Mouse (Mus musculus): ENCODE data around the gene Ube3a. TPM values are rescaled to one million over a fixed set of nuclear protein-coding genes. Genes with fewer than 3 reads are reported as not detected.
A peak's percentile ranks its signal among the peaks of the same experiment; 100 is the strongest.

Ube3a gene
- 180 and 203 TPM in 2 replicates for polyA plus RNA-seq (2016; fragmentation: Nextera tagmentation; extraction: Ambion mirVana)

GRCm38 (mm10) chr7:59228045-59228865 is at the start of gene Ube3a:
TSS of gene Ube3a (plus strand) at chr7:59228750.
- H3K4me2 ChIP-seq (replicated peaks): peak within 1 kb of the TSS; percentile 61
- H3K36me3 ChIP-seq: no peaks in the 10 kb centered on the region
- H3K9me3 ChIP-seq: no peaks in the 10 kb centered on the region
- peak within 1 kb of the TSS; percentile 98 for H3K4me3 ChIP-seq
- peak within 1 kb of the TSS; percentile 99 for H3K27ac ChIP-seq (replicated peaks)
- no peaks in the 10 kb centered on the region for H3K27me3 ChIP-seq
- ATAC-seq (ENCODE audit: low FRiP score, low read depth): peak; percentile 98
- WGBS: under 1% methylated on average over 50 of the region's 50 CpGs
- H3K4me1 ChIP-seq: 0 out of 2 replicates have a peak, but pooled peaks cover 9% of the 10 kb centered on the region
- H3K9ac ChIP-seq (replicated peaks): peak within 1 kb of the TSS; percentile 98

GRCm38 (mm10) chr7:59192831-59193230 is 35.7 kb upstream of the Ube3a start:
- Histone ChIP-seq H3K27ac (replicated peaks) (no peak overlapping the region), H3K4me2 (replicated peaks) (no peak overlapping the region), H3K4me1 (no peaks in the 10 kb centered on the region), H3K9me3 (no peaks in the 10 kb centered on the region), H3K9ac (replicated peaks) (no peak overlapping the region), H3K36me3 (no peaks in the 10 kb centered on the region), H3K4me3 (no peak overlapping the region), H3K27me3 (no peaks in the 10 kb centered on the region)
- no peak for ATAC-seq (ENCODE audit: low FRiP score, low read depth)

- H3K4me1 ChIP-seq: no peaks in the 10 kb centered on the region
- no peaks in the 10 kb centered on the region for H3K27me3 ChIP-seq
- H3K4me2 ChIP-seq (replicated peaks): no peak overlapping the region
- 84% methylated on average over 1 of the region's 1 CpGs for WGBS
- peaks cover 9% of the 10 kb centered on the region; the same call in 1 of the 2 replicates for H3K9me3 ChIP-seq
- no peak overlapping the region for H3K27ac ChIP-seq (replicated peaks)
- H3K4me3 ChIP-seq: no peak overlapping the region
- ATAC-seq (ENCODE audit: low FRiP score, low read depth): no peak
- H3K36me3 ChIP-seq: no peaks in the 10 kb centered on the region
- H3K9ac ChIP-seq (replicated peaks): no peak overlapping the region
Observed at GRCm38 (mm10) chr7:59214911-59215310, 13.6 kb upstream of the Ube3a start.

- H3K27me3 ChIP-seq: no peaks in the 10 kb centered on the region
- no peaks in the 10 kb centered on the region for H3K36me3 ChIP-seq
- no peaks in the 10 kb centered on the region for H3K4me1 ChIP-seq
- H3K27ac ChIP-seq (replicated peaks): no peak overlapping the region
- H3K4me2 ChIP-seq (replicated peaks): no peak overlapping the region
- no peak for ATAC-seq (ENCODE audit: low FRiP score, low read depth)
- H3K4me3 ChIP-seq: no peak overlapping the region
- H3K9me3 ChIP-seq: no peaks in the 10 kb centered on the region
- 100% methylated on average over 1 of the region's 1 CpGs for WGBS
- no peak overlapping the region for H3K9ac ChIP-seq (replicated peaks)
Observed at GRCm38 (mm10) chr7:59221244-59221643, 7.3 kb upstream of the Ube3a start.

- Histone ChIP-seq H3K27ac (replicated peaks) (peak overlapping the region; percentile 99), H3K36me3 (no peaks in the 10 kb centered on the region), H3K9ac (replicated peaks) (peak overlapping the region; percentile 98), H3K4me2 (replicated peaks) (peak overlapping the region; percentile 61), H3K4me3 (peak overlapping the region; percentile 98), H3K27me3 (no peaks in the 10 kb centered on the region), H3K4me1 (0 out of 2 replicates have a peak, but pooled peaks cover 9% of the 10 kb centered on the region), H3K9me3 (no peaks in the 10 kb centered on the region)
- peak; percentile 74 for ATAC-seq (ENCODE audit: low FRiP score, low read depth)
- WGBS: under 1% methylated on average over 39 of the region's 39 CpGs
Observed at GRCm38 (mm10) chr7:59228866-59229182, 274 bp downstream of the Ube3a start.

- H3K9me3 ChIP-seq: no peaks in the 10 kb centered on the region
- H3K9ac ChIP-seq (replicated peaks): peak overlapping the region; percentile 98
- under 1% methylated on average over 51 of the region's 52 CpGs for WGBS
- ATAC-seq (ENCODE audit: low FRiP score, low read depth): peak; percentile 61
- H3K27ac ChIP-seq (replicated peaks): peak overlapping the region; percentile 99
- no peaks in the 10 kb centered on the region for H3K36me3 ChIP-seq
- H3K4me3 ChIP-seq: peak overlapping the region; percentile 98
- H3K27me3 ChIP-seq: no peaks in the 10 kb centered on the region
- H3K4me2 ChIP-seq (replicated peaks): peak overlapping the region; percentile 61
- 0 out of 2 replicates have a peak, but pooled peaks cover 9% of the 10 kb centered on the region for H3K4me1 ChIP-seq
Observed at GRCm38 (mm10) chr7:59229183-59229911, 797 bp downstream of the Ube3a start.

GRCm38 (mm10) chr7:59230304-59230703 is 1.8 kb downstream of the Ube3a start:
- H3K27ac ChIP-seq (replicated peaks): no peak overlapping the region

GRCm38 (mm10) chr7:59230768-59231167 is 2.2 kb downstream of the Ube3a start:
- WGBS: 61% methylated on average over 5 of the region's 5 CpGs
- Histone ChIP-seq H3K27me3 (no peaks in the 10 kb centered on the region), H3K4me3 (peak overlapping the region; percentile 98), H3K36me3 (no peaks in the 10 kb centered on the region), H3K9ac (replicated peaks) (no peak overlapping the region), H3K4me2 (replicated peaks) (peak overlapping the region; percentile 61), H3K4me1 (0 out of 2 replicates have a peak, but pooled peaks cover 9% of the 10 kb centered on the region), H3K27ac (replicated peaks) (no peak overlapping the region), H3K9me3 (no peaks in the 10 kb centered on the region)
- ATAC-seq (ENCODE audit: low FRiP score, low read depth): no peak

More at GRCm38 (mm10) chr7:59230304-59230703, 1.8 kb downstream of the Ube3a start:
- Histone ChIP-seq H3K27me3 (no peaks in the 10 kb centered on the region), H3K4me3 (peak overlapping the region; percentile 98), H3K9me3 (no peaks in the 10 kb centered on the region), H3K36me3 (no peaks in the 10 kb centered on the region), H3K4me2 (replicated peaks) (peak overlapping the region; percentile 61), H3K4me1 (0 out of 2 replicates have a peak, but pooled peaks cover 9% of the 10 kb centered on the region), H3K9ac (replicated peaks) (no peak overlapping the region; the same call in 1 of the 2 replicates)
- 54% methylated on average over 4 of the region's 4 CpGs for WGBS
- no peak for ATAC-seq (ENCODE audit: low FRiP score, low read depth)

- H3K27ac ChIP-seq (replicated peaks): no peak overlapping the region
- H3K4me2 ChIP-seq (replicated peaks): peak overlapping the region; percentile 28
- no peaks in the 10 kb centered on the region for H3K36me3 ChIP-seq
- H3K27me3 ChIP-seq: no peaks in the 10 kb centered on the region
- WGBS: 68% methylated on average over 1 of the region's 1 CpGs
- H3K4me3 ChIP-seq: no peak overlapping the region
- H3K9me3 ChIP-seq: no peaks in the 10 kb centered on the region
- no peak overlapping the region for H3K9ac ChIP-seq (replicated peaks)
- ATAC-seq (ENCODE audit: low FRiP score, low read depth): no peak
- 0 out of 2 replicates have a peak, but pooled peaks cover 9% of the 10 kb centered on the region for H3K4me1 ChIP-seq
Observed at GRCm38 (mm10) chr7:59231960-59232359, 3.4 kb downstream of the Ube3a start.

- no peak overlapping the region for H3K9ac ChIP-seq (replicated peaks)
- H3K36me3 ChIP-seq: no peaks in the 10 kb centered on the region
- H3K4me1 ChIP-seq: 0 out of 2 replicates have a peak, but pooled peaks cover 9% of the 10 kb centered on the region
- WGBS: 97% methylated on average over 8 of the region's 8 CpGs
- no peak overlapping the region for H3K4me3 ChIP-seq
- no peaks in the 10 kb centered on the region for H3K9me3 ChIP-seq
- H3K27ac ChIP-seq (replicated peaks): no peak overlapping the region
- H3K4me2 ChIP-seq (replicated peaks): no peak overlapping the region
- ATAC-seq (ENCODE audit: low FRiP score, low read depth): no peak
- no peaks in the 10 kb centered on the region for H3K27me3 ChIP-seq
Observed at GRCm38 (mm10) chr7:59234773-59235401, 6.3 kb downstream of the Ube3a start.

- Histone ChIP-seq H3K4me2 (replicated peaks) (no peak overlapping the region), H3K4me1 (no peaks in the 10 kb centered on the region), H3K27me3 (no peaks in the 10 kb centered on the region), H3K27ac (replicated peaks) (no peak overlapping the region), H3K9ac (replicated peaks) (no peak overlapping the region), H3K9me3 (no peaks in the 10 kb centered on the region), H3K36me3 (peaks cover 5% of the 10 kb centered on the region; the same call in 1 of the 2 replicates), H3K4me3 (no peak overlapping the region)
- ATAC-seq (ENCODE audit: low FRiP score, low read depth): no peak
- 94% methylated on average over 3 of the region's 3 CpGs for WGBS
Observed at GRCm38 (mm10) chr7:59243257-59243656, 14.7 kb downstream of the Ube3a start.
